Mouse (Mus musculus) inflammation-experienced regulatory T-cells, adult 16 weeks (primary cell): ENCODE data around the gene Letmd1. TPM values are rescaled to one million over a fixed set of nuclear protein-coding genes. Genes with fewer than 3 reads are reported as not detected.

Experiments
- polyA plus RNA-seq: library from polyadenylated mRNA; unstranded; fragments of 100-300 nt; shearing (Covaris generic); gene quantifications from one replicate; pipeline ENCODE4 v1.2.1, GENCODE M21; 2017

Gene Letmd1
- polyA plus RNA-seq = 52.3 TPM

GRCm38 (mm10) chr15:100468295-100469188, at the start of gene Letmd1:
Gene Letmd1 (plus strand): TSS chr15:100469023.

GRCm38 (mm10) chr15:100421758-100422197, 47.0 kb upstream of the Letmd1 start, which contains the start of gene Gm5475:
Gene Gm5475 (plus strand): TSS chr15:100422147.

GRCm38 (mm10) chr15:100424396-100425122, 44.3 kb upstream of the Letmd1 start, which contains the start of gene Slc11a2:
Gene Slc11a2 (minus strand): TSS chr15:100425072.

GRCm38 (mm10) chr15:100495102-100495501, 26.3 kb downstream of the Letmd1 start, which contains the start of gene Csrnp2:
Gene Csrnp2 (minus strand): TSS chr15:100495488.

Other genes starting within 250 kb of the Letmd1 start
- 33.2 TPM for gene Atf1, start 241.2 kb upstream of the Letmd1 start, polyA plus RNA-seq
- gene Tmprss12, start 188.2 kb upstream of the Letmd1 start, polyA plus RNA-seq = not detected
- 14.1 TPM for gene Mettl7a1, start 164.9 kb upstream of the Letmd1 start, polyA plus RNA-seq
- not detected for gene Mettl7a3, start 134.1 kb upstream of the Letmd1 start, polyA plus RNA-seq
- gene Methig1, start 115.9 kb upstream of the Letmd1 start, polyA plus RNA-seq = not detected
- gene Mettl7a2, start 115.8 kb upstream of the Letmd1 start, polyA plus RNA-seq = not detected
- gene Higd1c, start 104.5 kb upstream of the Letmd1 start, polyA plus RNA-seq = not detected
- gene Gm5475, start 46.9 kb upstream of the Letmd1 start, polyA plus RNA-seq = not detected
- gene Slc11a2, start 44.0 kb upstream of the Letmd1 start, polyA plus RNA-seq = 41.8 TPM
- gene Csrnp2, start 26.5 kb downstream of the Letmd1 start, polyA plus RNA-seq = 4.0 TPM
- gene Tfcp2, start 83.0 kb downstream of the Letmd1 start, polyA plus RNA-seq = 11.5 TPM
- gene Pou6f1, start 131.0 kb downstream of the Letmd1 start, polyA plus RNA-seq = 8.9 TPM
- gene Dazap2, start 146.3 kb downstream of the Letmd1 start, polyA plus RNA-seq = 610 TPM
- gene Smagp, start 167.9 kb downstream of the Letmd1 start, polyA plus RNA-seq = 0.32 TPM
- 710 TPM for gene Bin2, start 200.5 kb downstream of the Letmd1 start, polyA plus RNA-seq
- 10.9 TPM for gene Cela1, start 218.9 kb downstream of the Letmd1 start, polyA plus RNA-seq